Mouse (Mus musculus) thymus, adult 2 months (tissue): ENCODE measurements around the gene Klhl32.

Experiments
- CTCF ChIP-seq: fragments of 200-500 bp; IDR thresholded peaks from 2 replicates; pipeline ENCODE4 v1.5.1; 2012; ENCODE audit warnings: mild to moderate bottlenecking, control low read depth, low read length, moderate library complexity, borderline replicate concordance; ENCODE audit not compliant: control insufficient read depth, poor library complexity, insufficient read depth; ENCODE audit errors: extremely low read depth
- POLR2A ChIP-seq: fragments of 200-500 bp; IDR thresholded peaks from 2 replicates; pipeline ENCODE4 v1.6.1; 2012; ENCODE audit warnings: mild to moderate bottlenecking, low read length, control low read depth, moderate library complexity; ENCODE audit not compliant: control insufficient read depth, poor library complexity, insufficient read depth; ENCODE audit errors: extremely low read depth

- TF ChIP-seq POLR2A = no peak
- no peak for TF ChIP-seq CTCF
Observed at GRCm38 (mm10) chr4:24642306-24642705, 208.6 kb downstream of the Klhl32 start.
